Mouse (Mus musculus) embryo, embryonic 10.5 days (tissue): Measurements from ENCODE around the gene Srgap2.

Experiments
- DNase-seq: peaks from one replicate; pipeline ENCODE4 v3.0.0-alpha.2; 2015; ENCODE audit warnings: low spot score

Gene Srgap2

GRCm38 (mm10) chr1:131245926-131246325 is 281.2 kb downstream of the Srgap2 start:
- peak; percentile 73 for DNase-seq

- DNase-seq: peak; percentile 59
Measured at GRCm38 (mm10) chr1:131245089-131245856, 281.9 kb downstream of the Srgap2 start, which contains the start of gene Rassf5. Gene Rassf5 (minus strand): TSS chr1:131245258.

GRCm38 (mm10) chr1:131244536-131245088 is 282.5 kb downstream of the Srgap2 start:
- no peak for DNase-seq

- no peak for DNase-seq
Measured at GRCm38 (mm10) chr1:131242956-131243355, 284.2 kb downstream of the Srgap2 start.

GRCm38 (mm10) chr1:131239576-131240193 is 287.5 kb downstream of the Srgap2 start:
- DNase-seq: no peak

- DNase-seq: no peak
Measured at GRCm38 (mm10) chr1:131238931-131239381, 288.2 kb downstream of the Srgap2 start.

- no peak for DNase-seq
Measured at GRCm38 (mm10) chr1:131236077-131236476, 291.1 kb downstream of the Srgap2 start.
